Mouse (Mus musculus): ENCODE results near the gene Shb.

DNA sequence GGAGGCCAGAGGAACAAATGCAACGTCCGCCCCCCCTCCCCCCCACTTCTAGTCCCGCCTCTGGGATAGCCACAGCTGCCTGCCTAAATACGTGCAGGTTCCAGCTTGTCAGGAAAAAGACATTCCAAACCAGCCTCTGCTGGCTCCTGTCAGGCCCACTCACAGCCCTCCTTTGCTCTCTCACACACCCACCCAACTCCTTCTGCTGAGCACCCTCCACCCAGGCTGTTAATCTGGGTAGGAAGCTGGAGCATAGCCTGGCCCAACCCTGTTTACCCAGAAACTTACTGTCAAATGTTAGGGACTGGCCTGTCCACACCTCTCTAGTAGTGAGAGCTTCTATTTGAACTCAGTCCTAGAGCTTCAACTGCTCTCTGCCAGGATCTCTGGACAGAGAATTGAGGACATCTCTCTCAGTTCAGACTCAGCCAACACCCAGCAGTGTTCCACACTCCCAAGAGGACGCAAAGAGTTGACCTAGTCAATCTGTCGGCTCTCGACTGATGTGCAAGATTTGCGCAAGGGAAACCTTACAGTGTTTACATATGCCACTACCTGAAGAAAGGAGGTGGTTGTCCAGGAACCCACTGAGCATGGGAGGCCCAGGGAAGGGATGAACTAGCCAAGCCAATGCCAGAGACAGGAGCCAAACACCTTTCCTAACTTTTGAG, 36.6 kb downstream of the Shb start:
- TF ChIP-seq CTCF (IDR thresholded peaks at IDR 0.05; ENCODE audit: low read depth, low read length) (no peak), POLR2A (IDR thresholded peaks at IDR 0.05; ENCODE audit: extremely low read depth, insufficient read depth, low read length) (no peak)

All from liver, adult 2 months (tissue).